Mouse (Mus musculus) bone marrow, adult 2 months (tissue): Measurements from ENCODE around the gene C87436.

ENCODE experiments used
- CTCF ChIP-seq: fragments of 200-500 bp; IDR thresholded peaks from 2 replicates; pipeline ENCODE4 v1.5.1; 2011; ENCODE audit warnings: low read length, control low read depth; ENCODE audit not compliant: control insufficient read depth, insufficient read depth
- POLR2A ChIP-seq: fragments of 200-500 bp; IDR thresholded peaks from 2 replicates; pipeline ENCODE4 v1.6.1; 2011; ENCODE audit warnings: low read depth, mild to moderate bottlenecking, control low read depth, low read length, borderline replicate concordance; ENCODE audit not compliant: control insufficient read depth

- no peak for TF ChIP-seq CTCF
- TF ChIP-seq POLR2A = no peak
Observed at GRCm38 (mm10) chr6:86473077-86473476, 34.9 kb downstream of the C87436 start.
